Mouse (Mus musculus): ENCODE measurements around the gene Olfr1150-ps1. TPM values are rescaled to one million over a fixed set of nuclear protein-coding genes. Genes with fewer than 3 reads are reported as not detected.

The Olfr1150-ps1 gene
- not detected in 2 replicates for polyA plus RNA-seq (2015; fragmentation: Nextera tagmentation; extraction: Ambion mirVana)

DNA sequence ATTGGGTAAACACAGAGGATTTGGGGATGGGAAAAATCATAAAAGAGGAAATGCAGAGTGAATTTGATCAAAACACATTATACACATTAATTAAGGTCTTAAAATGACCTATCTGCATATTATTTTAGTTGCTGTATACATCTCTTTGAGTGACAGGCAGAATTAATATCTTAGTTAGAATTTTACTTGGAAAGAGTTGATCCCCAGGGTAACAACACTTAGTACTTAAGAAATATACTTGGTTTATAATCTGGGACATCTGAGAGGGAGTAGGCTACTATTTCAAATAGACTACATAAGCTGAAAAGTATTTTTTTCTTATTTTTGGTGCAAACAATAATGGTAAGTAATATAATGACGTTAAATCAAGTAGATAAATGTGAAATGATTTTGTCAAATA lies at the start of gene Olfr1150-ps1:
TSS of gene Olfr1150-ps1 (plus strand) at position 301 of the 400 bp plus-strand sequence.
- no peak for DNase-seq (ENCODE audit: low spot score)

DNA sequence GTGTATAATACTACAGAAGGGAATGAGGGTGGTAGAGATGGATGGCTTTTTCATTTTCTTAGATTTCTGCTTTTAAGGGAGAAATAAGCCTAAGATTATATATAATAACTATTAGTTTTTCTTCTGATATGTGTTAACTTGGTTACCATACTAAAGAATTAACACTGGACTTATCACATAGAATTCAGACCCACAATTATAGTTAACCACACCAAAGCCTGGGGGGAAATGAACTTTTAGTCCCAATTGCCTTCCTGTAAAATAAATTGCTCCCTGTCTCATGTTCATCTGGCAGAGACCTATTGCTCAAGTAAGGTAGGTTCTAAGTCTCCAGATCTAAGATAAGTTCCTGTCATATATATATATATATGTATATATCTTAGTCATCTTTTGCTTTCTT lies 43.5 kb upstream of the Olfr1150-ps1 start, which contains the start of gene Olfr1143:
TSS of gene Olfr1143 (plus strand) at position 301 of the 400 bp plus-strand sequence.
- no peak for DNase-seq (ENCODE audit: low spot score)

DNA sequence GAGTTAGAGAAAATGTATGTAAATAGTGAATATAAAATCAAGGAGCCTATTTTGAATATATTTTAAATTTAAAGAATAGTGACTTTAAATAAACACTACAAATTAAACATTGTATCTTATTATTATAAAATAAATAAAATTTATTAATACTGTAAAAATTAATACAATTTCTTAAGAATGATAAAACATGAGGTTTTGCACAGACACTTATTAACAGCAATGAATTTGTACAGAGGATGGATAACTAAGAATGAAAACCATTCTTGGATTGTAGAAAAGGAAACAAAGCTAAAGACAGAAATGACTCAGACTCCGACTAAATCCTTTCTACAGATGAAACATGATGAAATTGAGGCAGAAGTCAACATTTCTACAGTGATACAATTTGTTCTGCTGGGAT lies 34.3 kb upstream of the Olfr1150-ps1 start, which contains the start of gene Olfr1145:
TSS of gene Olfr1145 (plus strand) at position 301 of the 400 bp plus-strand sequence.
- no peak for DNase-seq (ENCODE audit: low spot score)

DNA sequence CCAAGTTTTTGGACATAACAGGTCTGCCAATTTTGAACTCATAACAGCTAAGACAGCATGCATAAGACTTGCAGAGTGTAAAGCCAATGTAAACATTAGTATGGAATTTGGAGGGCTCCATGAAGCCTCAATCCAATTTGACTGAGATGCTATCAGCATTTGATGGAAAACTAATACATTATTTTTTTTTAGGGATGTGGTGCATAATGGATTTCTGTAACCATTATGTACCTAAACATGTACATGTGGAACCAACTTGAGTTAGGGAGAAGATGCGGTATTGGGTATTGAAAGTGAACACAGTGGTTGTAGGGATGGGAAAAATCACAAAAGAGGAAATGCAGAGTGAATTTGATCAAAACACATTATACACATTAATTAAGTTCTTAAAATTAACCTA lies 13.6 kb upstream of the Olfr1150-ps1 start, which contains the start of gene Olfr1148:
TSS of gene Olfr1148 (plus strand) at position 301 of the 400 bp plus-strand sequence.
- no peak for DNase-seq (ENCODE audit: low spot score)

DNA sequence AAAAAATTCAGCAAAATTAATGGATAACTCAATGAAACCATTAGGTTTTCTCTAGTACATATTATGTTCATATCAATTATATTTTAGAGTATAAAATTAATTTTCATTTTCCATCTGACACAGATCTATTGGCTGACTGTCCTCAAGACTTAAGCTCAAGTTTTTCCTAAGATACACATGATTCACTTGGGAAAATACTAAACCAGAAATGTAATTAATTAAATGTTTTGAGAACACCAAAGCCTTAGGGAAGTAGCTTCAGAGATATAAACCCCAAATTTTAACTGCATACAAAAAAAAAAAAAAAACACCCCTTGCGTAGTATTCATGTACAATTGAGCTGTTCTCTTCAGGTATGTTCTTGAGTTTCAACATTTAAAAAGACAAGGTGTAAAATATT lies 11.8 kb downstream of the Olfr1150-ps1 start, which contains the start of gene Olfr1151:
TSS of gene Olfr1151 (plus strand) at position 301 of the 400 bp plus-strand sequence.
- no peak for DNase-seq (ENCODE audit: low spot score)

DNA sequence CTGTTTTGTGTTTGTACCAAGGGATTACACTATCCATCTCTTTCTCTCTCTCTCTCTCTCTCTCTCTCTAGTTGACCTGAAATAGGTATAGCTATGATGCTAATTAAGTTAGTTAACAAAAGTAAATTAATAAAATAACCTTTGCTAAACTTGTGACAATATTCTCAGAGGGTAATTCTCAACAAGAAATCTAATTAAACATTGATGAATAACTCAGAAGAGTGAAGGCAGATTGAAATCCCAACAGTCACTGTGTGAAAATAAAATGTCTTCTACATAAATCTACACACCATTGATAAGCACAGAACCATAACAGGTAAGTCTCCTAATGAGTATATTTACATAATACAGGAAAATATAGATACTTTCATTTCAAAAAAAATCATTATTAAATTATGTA lies 22.4 kb downstream of the Olfr1150-ps1 start, which contains the start of gene Olfr1152:
TSS of gene Olfr1152 (plus strand) at position 301 of the 400 bp plus-strand sequence.
- no peak for DNase-seq (ENCODE audit: low spot score)

DNA sequence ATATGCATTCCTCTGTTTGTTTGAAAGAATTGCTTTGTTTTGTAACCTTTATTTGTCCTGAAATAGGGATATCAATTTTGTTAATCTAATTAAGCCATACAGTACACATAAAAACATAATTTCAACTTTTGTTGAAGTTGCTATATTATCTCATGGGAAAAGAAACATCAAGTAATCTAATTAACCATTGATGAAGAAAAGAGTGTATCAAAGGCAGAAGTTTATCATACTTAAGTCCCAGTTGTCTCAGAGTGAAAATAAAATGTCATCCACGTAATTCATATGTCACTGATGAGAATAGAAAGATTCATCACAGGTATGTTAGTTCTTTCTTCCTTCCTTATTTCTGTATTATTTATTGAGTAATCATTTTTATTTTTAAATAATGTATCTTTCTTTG lies 50.9 kb downstream of the Olfr1150-ps1 start, which contains the start of gene Olfr1153:
TSS of gene Olfr1153 (plus strand) at position 301 of the 400 bp plus-strand sequence.
- DNase-seq (ENCODE audit: low spot score) = no peak

Other genes with a start within 250 kb of the Olfr1150-ps1 start
- not detected in 2 replicates for gene Olfr1130, start 237.8 kb upstream of the Olfr1150-ps1 start, polyA plus RNA-seq (2015; fragmentation: Nextera tagmentation; extraction: Ambion mirVana)
- gene Olfr1131, start 216.9 kb upstream of the Olfr1150-ps1 start, polyA plus RNA-seq (2015; fragmentation: Nextera tagmentation; extraction: Ambion mirVana) = not detected in 2 replicates
- gene Olfr1132, start 206.5 kb upstream of the Olfr1150-ps1 start, polyA plus RNA-seq (2015; fragmentation: Nextera tagmentation; extraction: Ambion mirVana) = not detected in 2 replicates
- gene Olfr1133, start 196.6 kb upstream of the Olfr1150-ps1 start, polyA plus RNA-seq (2015; fragmentation: Nextera tagmentation; extraction: Ambion mirVana) = not detected in 2 replicates
- not detected in 2 replicates for gene Olfr1134, start 185.5 kb upstream of the Olfr1150-ps1 start, polyA plus RNA-seq (2015; fragmentation: Nextera tagmentation; extraction: Ambion mirVana)
- not detected in 2 replicates for gene Olfr1135, start 170.3 kb upstream of the Olfr1150-ps1 start, polyA plus RNA-seq (2015; fragmentation: Nextera tagmentation; extraction: Ambion mirVana)
- gene Olfr1136, start 150.0 kb upstream of the Olfr1150-ps1 start, polyA plus RNA-seq (2015; fragmentation: Nextera tagmentation; extraction: Ambion mirVana) = 0.17 and 0.19 TPM in 2 replicates
- not detected in 2 replicates for gene Olfr1137, start 130.8 kb upstream of the Olfr1150-ps1 start, polyA plus RNA-seq (2015; fragmentation: Nextera tagmentation; extraction: Ambion mirVana)
- gene Olfr1138, start 104.0 kb upstream of the Olfr1150-ps1 start, polyA plus RNA-seq (2015; fragmentation: Nextera tagmentation; extraction: Ambion mirVana) = not detected in 2 replicates
- not detected in 2 replicates for gene Olfr1140, start 100.2 kb upstream of the Olfr1150-ps1 start, polyA plus RNA-seq (2015; fragmentation: Nextera tagmentation; extraction: Ambion mirVana)
- gene Olfr1141, start 90.0 kb upstream of the Olfr1150-ps1 start, polyA plus RNA-seq (2015; fragmentation: Nextera tagmentation; extraction: Ambion mirVana) = not detected in 2 replicates
- not detected in 2 replicates for gene Olfr152, start 64.5 kb upstream of the Olfr1150-ps1 start, polyA plus RNA-seq (2015; fragmentation: Nextera tagmentation; extraction: Ambion mirVana)
- not detected in 2 replicates for gene Olfr1143, start 43.4 kb upstream of the Olfr1150-ps1 start, polyA plus RNA-seq (2015; fragmentation: Nextera tagmentation; extraction: Ambion mirVana)
- not detected in 2 replicates for gene Olfr1145, start 34.2 kb upstream of the Olfr1150-ps1 start, polyA plus RNA-seq (2015; fragmentation: Nextera tagmentation; extraction: Ambion mirVana)
- not detected in 2 replicates for gene Olfr1148, start 13.5 kb upstream of the Olfr1150-ps1 start, polyA plus RNA-seq (2015; fragmentation: Nextera tagmentation; extraction: Ambion mirVana)
- gene Olfr1151, start 11.9 kb downstream of the Olfr1150-ps1 start, polyA plus RNA-seq (2015; fragmentation: Nextera tagmentation; extraction: Ambion mirVana) = not detected in 2 replicates
- gene Olfr1152, start 22.5 kb downstream of the Olfr1150-ps1 start, polyA plus RNA-seq (2015; fragmentation: Nextera tagmentation; extraction: Ambion mirVana) = not detected in 2 replicates
- not detected in 2 replicates for gene Olfr1153, start 51.0 kb downstream of the Olfr1150-ps1 start, polyA plus RNA-seq (2015; fragmentation: Nextera tagmentation; extraction: Ambion mirVana)
- not detected in 2 replicates for gene Olfr1154, start 61.2 kb downstream of the Olfr1150-ps1 start, polyA plus RNA-seq (2015; fragmentation: Nextera tagmentation; extraction: Ambion mirVana)
- not detected in 2 replicates for gene Olfr1155, start 101.1 kb downstream of the Olfr1150-ps1 start, polyA plus RNA-seq (2015; fragmentation: Nextera tagmentation; extraction: Ambion mirVana)
- gene Olfr1156, start 109.1 kb downstream of the Olfr1150-ps1 start, polyA plus RNA-seq (2015; fragmentation: Nextera tagmentation; extraction: Ambion mirVana) = not detected in 2 replicates
- gene Olfr1157, start 124.3 kb downstream of the Olfr1150-ps1 start, polyA plus RNA-seq (2015; fragmentation: Nextera tagmentation; extraction: Ambion mirVana) = not detected in 2 replicates
- gene Olfr74, start 130.7 kb downstream of the Olfr1150-ps1 start, polyA plus RNA-seq (2015; fragmentation: Nextera tagmentation; extraction: Ambion mirVana) = not detected in 2 replicates
- gene Olfr1158, start 146.1 kb downstream of the Olfr1150-ps1 start, polyA plus RNA-seq (2015; fragmentation: Nextera tagmentation; extraction: Ambion mirVana) = not detected in 2 replicates
- not detected in 2 replicates for gene Olfr1160, start 164.3 kb downstream of the Olfr1150-ps1 start, polyA plus RNA-seq (2015; fragmentation: Nextera tagmentation; extraction: Ambion mirVana)
- gene Olfr1161, start 178.8 kb downstream of the Olfr1150-ps1 start, polyA plus RNA-seq (2015; fragmentation: Nextera tagmentation; extraction: Ambion mirVana) = not detected in 2 replicates
- gene Olfr73, start 193.7 kb downstream of the Olfr1150-ps1 start, polyA plus RNA-seq (2015; fragmentation: Nextera tagmentation; extraction: Ambion mirVana) = not detected in 2 replicates
- gene Olfr1162, start 207.1 kb downstream of the Olfr1150-ps1 start, polyA plus RNA-seq (2015; fragmentation: Nextera tagmentation; extraction: Ambion mirVana) = not detected in 2 replicates
- gene Olfr1163, start 227.8 kb downstream of the Olfr1150-ps1 start, polyA plus RNA-seq (2015; fragmentation: Nextera tagmentation; extraction: Ambion mirVana) = not detected in 2 replicates
- gene Olfr1164, start 250.0 kb downstream of the Olfr1150-ps1 start, polyA plus RNA-seq (2015; fragmentation: Nextera tagmentation; extraction: Ambion mirVana) = not detected in 2 replicates